ENCODE assay signal across 26 mouse cellular contexts in the genomic region with DNA sequence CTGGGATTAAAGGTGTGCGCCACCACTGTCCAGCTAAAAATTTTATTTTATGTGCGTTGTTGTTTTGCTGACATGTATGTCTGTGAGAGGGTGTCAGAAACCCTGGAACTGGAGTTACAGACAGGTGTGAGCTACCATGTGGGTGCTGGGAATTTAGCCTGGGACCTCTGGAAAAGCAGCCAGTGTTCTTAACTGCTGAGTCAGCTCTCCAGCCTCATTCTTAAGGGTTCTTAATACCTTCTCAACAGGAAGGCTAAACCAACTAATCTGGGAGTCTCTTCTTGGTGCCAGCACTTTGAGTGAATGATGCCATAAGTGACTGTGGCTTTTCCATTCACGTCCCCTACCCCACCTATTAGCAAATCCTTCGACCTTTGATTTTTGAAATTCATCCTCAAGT.
"Had no signal": no experiment of that assay in that cellular context is flagged by ENCODE, and none has a peak within 500 bp of the region (broad histone marks: within the 10 kb centered on the region; RNA-seq: fewer than 3 reads in every experiment).

No protein-coding gene starts in this region.

- H3K36me3 ChIP-seq: heart, embryonic 13.5 days; heart, embryonic 15.5 days; hindbrain, embryonic 12.5 days; intestine, embryonic 15.5 days; limb, embryonic 10.5 days; limb, embryonic 12.5 days; liver, embryonic 13.5 days had no signal

- DNase-seq: gastrocnemius, postnatal 14 days; gastrocnemius, postnatal 36 days; heart, adult 18-20 months; heart, postnatal 14 days; heart, postnatal 36 days; kidney, adult 18-20 months; kidney, adult 8-10 months; kidney, postnatal 10 days; kidney, postnatal 25 days; kidney, postnatal 4 days; liver; liver, embryonic 13.5 days had no signal

- H3K9me3 ChIP-seq: heart, embryonic 13.5 days; heart, embryonic 15.5 days; hindbrain, embryonic 12.5 days; intestine, embryonic 15.5 days; limb, embryonic 10.5 days; limb, embryonic 12.5 days; liver, embryonic 13.5 days had no signal

- H3K27ac ChIP-seq: heart, embryonic 13.5 days; heart, embryonic 15.5 days; hindbrain, embryonic 12.5 days; hindbrain, embryonic 14.5 days; intestine, embryonic 15.5 days; layer of hippocampus, adult 2 months; left cerebral cortex, adult 2 months; limb, embryonic 10.5 days; limb, embryonic 12.5 days; liver, embryonic 13.5 days had no signal

- H3K4me3 ChIP-seq: heart, embryonic 13.5 days; heart, embryonic 15.5 days; hindbrain, embryonic 12.5 days; intestine, embryonic 15.5 days; layer of hippocampus, adult 2 months; left cerebral cortex, adult 2 months; limb, embryonic 10.5 days; limb, embryonic 12.5 days; liver, embryonic 13.5 days had no signal

- H3K4me2 ChIP-seq: heart, embryonic 11.5 days; heart, embryonic 13.5 days; heart, embryonic 15.5 days; hindbrain, embryonic 12.5 days; hindbrain, embryonic 14.5 days; intestine, embryonic 15.5 days; limb, embryonic 12.5 days; liver, embryonic 11.5 days; liver, embryonic 13.5 days had no signal

- H3K9ac ChIP-seq: heart, embryonic 13.5 days; heart, embryonic 15.5 days; hindbrain, embryonic 12.5 days; hindbrain, embryonic 14.5 days; intestine, embryonic 15.5 days; limb, embryonic 12.5 days; liver, embryonic 13.5 days had no signal

- H3K27me3 ChIP-seq: heart, embryonic 13.5 days; heart, embryonic 15.5 days; hindbrain, embryonic 12.5 days; intestine, embryonic 15.5 days; limb, embryonic 12.5 days; liver, embryonic 13.5 days had no signal

- ATAC-seq: hindbrain, embryonic 16.5 days; inflammation-experienced regulatory T-cells, adult 6 months; intestine, embryonic 15.5 days; intestine, postnatal 0 days had no signal

- H3K4me1 ChIP-seq: heart, embryonic 15.5 days; hindbrain, embryonic 12.5 days; intestine, embryonic 15.5 days had no signal
